Mouse (Mus musculus) heart, postnatal 10 days (tissue): Measurements from ENCODE around the gene Gpr108. TPM values are rescaled to one million over a fixed set of nuclear protein-coding genes. Genes with fewer than 3 reads are reported as not detected.
A peak's percentile ranks its signal among the peaks of the same experiment; 100 is the strongest.

ENCODE experiments used
- DNase-seq, 2 experiments: peaks; one replicate each; pipeline ENCODE4 v3.0.0; 2021
- intact Hi-C: fragments of 180-260 bp; cut with DNase I; formaldehyde crosslinking; loops from one replicate; pipeline ENCODE4 v1.15.1; 2025
- microRNA-seq, 2 experiments: library from miRNA; unstranded; fragments of <30 nt; microRNA quantifications; one replicate each; pipeline ENCODE4 v1.2.0; 2022
- total RNA-seq, 2 experiments: library from RNA; stranded (reverse); gene quantifications; 2 replicates each; pipeline ENCODE4 v1.2.3; 2021

Gpr108 gene
- total RNA-seq, 2 experiments from 2014 or later: 26.5 TPM

GRCm38 (mm10) chr17:57219167-57219883, 28.9 kb downstream of the Gpr108 start:
- intact Hi-C loops: loop anchor here (1.0 to 2.0 kb wide), 2 partner anchors 65 to 115 kb away; no protein-coding TSS in a partner anchor
- peak; percentile 72 to 85 for DNase-seq

GRCm38 (mm10) chr17:57218335-57218900, 29.8 kb downstream of the Gpr108 start:
- intact Hi-C loops: loop anchor here (2.0 kb wide), 1 partner anchor 66 kb away; no protein-coding TSS in a partner anchor
- no peak for DNase-seq

- intact Hi-C loops: no loop called here
- DNase-seq: no peak
These were observed 33.4 kb downstream of the Gpr108 start for GRCm38 (mm10) chr17:57214676-57215387.

- intact Hi-C loops: no loop called here
- no peak for DNase-seq
These were observed 36.7 kb downstream of the Gpr108 start for GRCm38 (mm10) chr17:57211501-57211900.

GRCm38 (mm10) chr17:57209330-57209729, 38.9 kb downstream of the Gpr108 start:
- intact Hi-C loops: no loop called here
- no peak for DNase-seq

GRCm38 (mm10) chr17:57207938-57208337, 40.3 kb downstream of the Gpr108 start:
- DNase-seq: peak; percentile 37 to 39
- intact Hi-C loops: no loop called here

GRCm38 (mm10) chr17:57201841-57202724, 46.2 kb downstream of the Gpr108 start:
- DNase-seq: no peak
- intact Hi-C loops: no loop called here

- intact Hi-C loops: no loop called here
- DNase-seq: no peak
These were observed 50.0 kb downstream of the Gpr108 start for GRCm38 (mm10) chr17:57198252-57198651.

- intact Hi-C loops: no loop called here
These were observed 52.8 kb downstream of the Gpr108 start for GRCm38 (mm10) chr17:57195326-57196010.

GRCm38 (mm10) chr17:57194771-57195170, 53.5 kb downstream of the Gpr108 start:
- intact Hi-C loops: no loop called here
- no peak for DNase-seq

More at GRCm38 (mm10) chr17:57195326-57196010, 52.8 kb downstream of the Gpr108 start:
- DNase-seq: no peak

GRCm38 (mm10) chr17:57194041-57194507, 54.2 kb downstream of the Gpr108 start, which contains the start of gene Tnfsf14:
Tnfsf14 (minus strand) TSS chr17:57194177.
- DNase-seq: peak; percentile 12 to 17
- intact Hi-C loops: no loop called here

GRCm38 (mm10) chr17:57188510-57189192, 59.6 kb downstream of the Gpr108 start:
- intact Hi-C loops: no loop called here
- no peak for DNase-seq

- intact Hi-C loops: no loop called here
- no peak for DNase-seq
These were observed 62.6 kb downstream of the Gpr108 start for GRCm38 (mm10) chr17:57185641-57186040.

Small RNA genes lying within 50 kb of the gene (microRNA-seq; reads per million reads assigned to microRNA genes)
- gene Mir6978: 0 reads per million in 2 experiments

Other genes with a start within 250 kb of the Gpr108 start
- not detected for gene Pspn, start 248.4 kb downstream of the Gpr108 start, total RNA-seq
- gene Gtf2f1, start 237.2 kb downstream of the Gpr108 start, total RNA-seq: 10 to 100 TPM; 29.0 to 30.0 TPM
- not detected for gene Gm17949, start 237.0 kb downstream of the Gpr108 start, total RNA-seq
- gene Khsrp, start 216.9 kb downstream of the Gpr108 start, total RNA-seq: 10 to 100 TPM; 81.4 to 83.4 TPM
- not detected for gene Slc25a41, start 206.8 kb downstream of the Gpr108 start, total RNA-seq
- under 1 TPM; 0.35 to 0.57 TPM for gene Crb3, start 189.3 kb downstream of the Gpr108 start, total RNA-seq
- gene Slc25a23, start 188.6 kb downstream of the Gpr108 start, total RNA-seq: 10 to 100 TPM; 75.0 to 86.6 TPM
- gene Dennd1c, start 169.9 kb downstream of the Gpr108 start, total RNA-seq: 1 to 10 TPM; 1.3 to 2.3 TPM
- gene Tubb4a, start 160.7 kb downstream of the Gpr108 start, total RNA-seq: 1 to 10 TPM; 7.0 to 7.4 TPM
- gene Tnfsf9, start 143.1 kb downstream of the Gpr108 start, total RNA-seq: under 1 TPM; 0.67 to 0.79 TPM
- gene Cd70, start 98.7 kb downstream of the Gpr108 start, total RNA-seq: not detected
- gene Tnfsf14, start 54.3 kb downstream of the Gpr108 start, total RNA-seq: not detected
- gene C3, start 20.3 kb downstream of the Gpr108 start, total RNA-seq: 10 to 100 TPM; 42.3 to 66.3 TPM
- gene Trip10, start 1.0 kb upstream of the Gpr108 start, total RNA-seq: 10 to 100 TPM; 57.8 to 72.1 TPM
- 1 to 10 TPM; 1.4 to 2.3 TPM for gene Vav1, start 30.7 kb upstream of the Gpr108 start, total RNA-seq
- gene Adgre1, start 110.2 kb upstream of the Gpr108 start, total RNA-seq: 1 to 10 TPM; 5.2 to 6.5 TPM